Mouse (Mus musculus) common myeloid progenitor, adult 5-6 weeks (primary cell): ENCODE measurements around the gene Gm7173. TPM values are rescaled to one million over a fixed set of nuclear protein-coding genes. Genes with fewer than 3 reads are reported as not detected.
A peak's percentile ranks its signal among the peaks of the same experiment; 100 is the strongest.

Experiments used
- ATAC-seq: replicated peaks from 2 replicates; pipeline ENCODE4 v1.8.0; 2016; ENCODE audit warnings: low read depth, mild to moderate bottlenecking, moderate TSS enrichment, inconsistent platforms; ENCODE audit not compliant: poor library complexity, severe bottlenecking
- total RNA-seq: library from RNA; stranded (forward); fragments of 200-1000, 187-1606 nt; gene quantifications from 2 replicates; pipeline ENCODE4 v1.2.3, GENCODE M21; 2017

Gene Gm7173
- total RNA-seq, result 0.29 and 2.6 TPM in 2 replicates

GRCm38 (mm10) chrX:79516977-79517645 is at the start of gene Gm7173:
Gm7173 (minus strand) TSS chrX:79517285.
- peak; percentile 95 for ATAC-seq

GRCm38 (mm10) chrX:79517646-79518016 is 546 bp upstream of the Gm7173 start:
- ATAC-seq, result no peak

- ATAC-seq, result no peak
Observed at GRCm38 (mm10) chrX:79316790-79317189, 200.3 kb downstream of the Gm7173 start.

Other genes starting within 250 kb of the Gm7173 start
- not detected in 2 replicates for gene Mageb16, start 154.2 kb upstream of the Gm7173 start, total RNA-seq